In genomic region chr11:117319543-117320335, GRCm38 (mm10) we compare ENCODE assay signal across 8 mouse cellular contexts.
DNase-seq lines count a peak whose midpoint lies in the region; ATAC-seq and TF ChIP-seq lines count a peak whose summit lies in the region.

No protein-coding gene starts in this region.

- H3K27me3 ChIP-seq in heart, embryonic 14.5 days (ENCODE audit: control insufficient read depth, insufficient read depth, low read length): no peaks in the 10 kb centered on the region
- no peaks in the 10 kb centered on the region for H3K27me3 ChIP-seq in midbrain, postnatal 0 days (ENCODE audit: insufficient read depth, low read length)
- H3K27me3 ChIP-seq in cerebellum, adult 2 months (ENCODE audit: control insufficient read depth, insufficient read depth, low read length): no peaks in the 10 kb centered on the region

- peak overlapping the region; percentile 21 for H3K4me2 ChIP-seq in heart, embryonic 14.5 days (ENCODE audit: low read length)
- H3K4me2 ChIP-seq in midbrain, postnatal 0 days (ENCODE audit: low read depth, low read length, poor library complexity, severe bottlenecking): no peak overlapping the region

- TF ChIP-seq CTCF in midbrain, postnatal 0 days (IDR thresholded peaks at IDR 0.05): no peak
- TF ChIP-seq CTCF in cerebellum, adult 2 months (IDR thresholded peaks at IDR 0.05; ENCODE audit: borderline replicate concordance, insufficient read depth, low read depth, low read length): no peak

- no peaks in the 10 kb centered on the region for H3K9me3 ChIP-seq in heart, embryonic 14.5 days (ENCODE audit: control insufficient read depth, low read length)
- H3K9me3 ChIP-seq in midbrain, postnatal 0 days (ENCODE audit: low read length): no peaks in the 10 kb centered on the region

- no peak overlapping the region for H3K4me3 ChIP-seq in brown adipose tissue, adult 24 weeks (ENCODE audit: insufficient read depth, low read depth, low read length)
- H3K4me3 ChIP-seq in heart, embryonic 14.5 days (ENCODE audit: control insufficient read depth in 1 of 2, insufficient read depth in 1 of 2, low read depth in 1 of 2, low read length in 2 of 2): no peak overlapping the region
- no peak overlapping the region for H3K4me3 ChIP-seq in midbrain, postnatal 0 days (ENCODE audit: low read depth, low read length)
- no peak overlapping the region for H3K4me3 ChIP-seq in cerebellum, adult 2 months (replicated peaks; ENCODE audit: insufficient read depth, low read depth, low read length)

- WGBS in heart, embryonic 14.5 days: 27% methylated on average over 14 of the region's 15 CpGs
- 50% methylated on average over 13 of the region's 15 CpGs for WGBS in midbrain, postnatal 0 days
- WGBS in cerebellum, adult 2 months: 68% methylated on average over 14 of the region's 15 CpGs

- H3K4me1 ChIP-seq in brown adipose tissue, adult 24 weeks (ENCODE audit: control insufficient read depth, insufficient read depth, insufficient read length, low read length): peaks cover 80% of the 10 kb centered on the region
- peaks cover 62 to 77% of the 10 kb centered on the region in 2 experiments for H3K4me1 ChIP-seq in heart, embryonic 14.5 days (ENCODE audit: control insufficient read depth in 2 of 2, insufficient read depth in 2 of 2, low read length in 2 of 2)
- H3K4me1 ChIP-seq in midbrain, postnatal 0 days (ENCODE audit: insufficient read depth, low read length): peaks cover 7% of the 10 kb centered on the region; the same call in 1 of the 2 replicates
- peaks cover 18% of the 10 kb centered on the region for H3K4me1 ChIP-seq in cerebellum, adult 2 months (ENCODE audit: control insufficient read depth, insufficient read depth, low read length)

- DNase-seq in liver: peak; percentile 74
- DNase-seq in midbrain, postnatal 0 days (ENCODE audit: low spot score): no peak
- DNase-seq in yolk sac, embryonic 10.5 days (ENCODE audit: low spot score): peak; percentile 71
- DNase-seq in cerebellum, adult 2 months: no peak
- no peak for DNase-seq in urinary bladder, postnatal 4 days (ENCODE audit: low spot score in 2 of 2)

- TF ChIP-seq POLR2A in cerebellum, adult 2 months (IDR thresholded peaks at IDR 0.05; ENCODE audit: borderline replicate concordance, insufficient read depth, low read length): no peak

- peak; percentile 40 for ATAC-seq in CD4-positive, CD25-positive, alpha-beta regulatory T cell, adult 4 months
- peak; percentile 70 for ATAC-seq in heart, embryonic 14.5 days (ENCODE audit: insufficient number of reproducible peaks, insufficient read depth, low FRiP score, low read depth)
- ATAC-seq in midbrain, postnatal 0 days (ENCODE audit: low FRiP score): 0 out of 2 replicates have a peak, but pooled peaks have one; percentile 29

- H3K9ac ChIP-seq in heart, embryonic 14.5 days (ENCODE audit: low read length): no peak overlapping the region
- H3K9ac ChIP-seq in midbrain, postnatal 0 days (replicated peaks; ENCODE audit: low read length, poor library complexity, severe bottlenecking): no peak overlapping the region

- H3K36me3 ChIP-seq in heart, embryonic 14.5 days (ENCODE audit: control insufficient read depth, insufficient read depth, low read length): no peaks in the 10 kb centered on the region
- H3K36me3 ChIP-seq in midbrain, postnatal 0 days (ENCODE audit: insufficient read depth, low read length): no peaks in the 10 kb centered on the region

- H3K27ac ChIP-seq in brown adipose tissue, adult 24 weeks (replicated peaks; ENCODE audit: low read depth, low read length): peak overlapping the region; percentile 86
- peak overlapping the region; percentile 69 to 91 for H3K27ac ChIP-seq in heart, embryonic 14.5 days (replicated peaks in 1 of 2; ENCODE audit: control insufficient read depth in 1 of 2, insufficient read depth in 1 of 2, low read depth in 2 of 2, low read length in 2 of 2)
- 0 out of 2 replicates have a peak overlapping the region, but pooled peaks have one; percentile 32 for H3K27ac ChIP-seq in midbrain, postnatal 0 days (ENCODE audit: low read depth, low read length)
- H3K27ac ChIP-seq in cerebellum, adult 2 months (ENCODE audit: insufficient read depth, low read length): no peak overlapping the region

Comparison
In these comparisons a context has a peak if more than half of its experiments do, and no peak if none do; other contexts are left out.
1. DNase-seq: peak in liver (single experiment) and yolk sac, embryonic 10.5 days (single experiment); none in midbrain, postnatal 0 days (single experiment), cerebellum, adult 2 months (0 of 2) and urinary bladder, postnatal 4 days (0 of 2).
2. Peak in every context shown above with its lines, with median percentiles within 50 percentile points of each other: ATAC-seq.